Mouse (Mus musculus) spleen, postnatal 36 days (tissue): ENCODE results near the gene Tns1.
A peak's percentile ranks its signal among the peaks of the same experiment; 100 is the strongest.

Source experiments
- DNase-seq, 2 experiments: peaks; one replicate each; pipeline ENCODE4 v3.0.0; 2022; ENCODE audit warnings: low spot score in 2 of 2, mixed read lengths in 1 of 2

Gene Tns1

GRCm38 (mm10) chr1:73935442-73936080, 188.7 kb downstream of the Tns1 start:
- no peak for DNase-seq

GRCm38 (mm10) chr1:73933146-73933490, 191.1 kb downstream of the Tns1 start:
- no peak for DNase-seq

DNA sequence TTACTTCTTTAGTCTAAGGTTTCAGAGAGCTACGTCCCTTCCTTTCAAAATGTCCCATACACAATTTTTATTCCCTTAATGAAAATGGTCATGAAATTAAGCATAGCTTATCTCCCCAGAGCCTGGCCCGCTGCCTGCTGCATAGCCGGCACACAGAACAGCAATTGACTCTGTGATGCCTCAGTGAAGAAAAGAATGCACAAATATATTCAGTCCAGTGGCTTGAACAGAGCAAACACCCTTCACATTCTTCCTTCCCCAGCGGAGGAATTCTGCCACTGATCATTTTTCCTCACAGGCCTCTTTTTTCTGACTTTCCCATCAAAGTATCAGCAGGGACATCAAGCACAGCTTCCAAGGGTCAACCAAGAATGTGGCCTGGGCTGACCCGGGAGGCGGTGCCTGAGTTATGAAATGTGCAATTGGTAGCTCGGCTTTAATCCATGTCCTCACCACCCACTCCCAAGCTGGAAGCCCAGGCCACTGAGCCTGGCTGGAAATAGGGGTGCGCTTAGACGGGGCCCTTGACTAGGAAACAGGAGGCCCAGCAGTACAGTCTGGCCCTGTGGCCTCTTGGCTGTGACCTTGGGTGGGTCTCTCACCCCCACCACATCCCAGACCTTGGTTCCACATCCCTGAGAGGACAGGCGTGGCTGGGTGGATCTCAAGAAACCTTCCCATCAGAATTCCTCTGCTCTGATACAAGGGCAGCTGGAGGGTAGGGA, 191.7 kb downstream of the Tns1 start:
- DNase-seq = no peak

DNA sequence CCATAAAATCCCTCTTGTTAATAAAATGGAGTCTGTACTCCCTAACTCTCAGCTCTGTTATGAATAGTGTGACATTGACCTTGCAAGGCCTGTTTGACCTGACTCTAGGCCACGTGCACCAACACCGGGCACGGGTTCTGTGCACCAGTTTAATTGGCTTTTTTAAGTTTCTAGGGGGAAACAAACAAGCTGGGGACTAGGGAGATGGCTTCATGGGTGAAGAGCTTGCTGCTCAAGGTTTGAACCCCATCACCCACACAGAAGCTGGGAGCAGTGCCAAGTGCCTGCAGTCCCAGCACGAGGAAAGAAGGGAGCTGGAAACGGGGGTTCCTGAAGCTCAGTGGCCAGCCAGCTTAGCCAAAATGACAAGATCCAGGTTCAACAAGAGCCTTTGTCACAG, 192.4 kb downstream of the Tns1 start:
- DNase-seq = no peak

DNA sequence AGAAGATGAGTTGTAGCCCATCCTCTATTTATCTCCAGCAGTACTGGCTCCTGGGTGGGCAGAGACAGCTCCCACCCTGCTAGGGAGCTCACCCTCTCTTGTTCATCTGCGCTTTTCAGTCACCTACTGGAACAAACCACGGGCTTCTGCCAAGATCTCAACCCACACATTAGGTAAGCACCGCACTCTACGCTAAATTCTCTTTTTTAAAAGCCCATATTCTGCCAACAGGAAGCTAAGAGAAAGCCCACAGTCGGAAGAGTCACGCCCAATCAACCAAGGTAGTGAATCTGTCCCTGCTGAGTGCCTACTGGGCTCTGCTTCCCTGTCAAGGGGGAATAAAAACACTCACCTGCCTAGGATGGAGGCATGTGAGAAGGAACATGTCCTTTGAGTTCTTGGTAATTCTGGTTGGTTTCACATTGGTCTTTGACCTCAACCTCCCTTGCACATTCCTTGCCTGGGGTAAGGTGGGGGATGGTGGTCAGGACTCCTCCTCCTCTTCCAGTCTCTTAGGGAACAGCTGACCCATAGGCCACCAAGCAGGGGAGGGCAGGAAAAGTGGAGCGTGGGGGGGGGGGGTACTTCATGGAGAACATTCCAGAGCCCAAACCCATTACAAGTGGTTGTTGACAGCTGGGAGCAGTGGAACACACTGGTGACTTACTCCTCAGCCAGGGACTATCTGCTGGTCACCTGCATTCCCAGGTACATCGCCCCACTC, 193.7 kb downstream of the Tns1 start:
- no peak for DNase-seq

DNA sequence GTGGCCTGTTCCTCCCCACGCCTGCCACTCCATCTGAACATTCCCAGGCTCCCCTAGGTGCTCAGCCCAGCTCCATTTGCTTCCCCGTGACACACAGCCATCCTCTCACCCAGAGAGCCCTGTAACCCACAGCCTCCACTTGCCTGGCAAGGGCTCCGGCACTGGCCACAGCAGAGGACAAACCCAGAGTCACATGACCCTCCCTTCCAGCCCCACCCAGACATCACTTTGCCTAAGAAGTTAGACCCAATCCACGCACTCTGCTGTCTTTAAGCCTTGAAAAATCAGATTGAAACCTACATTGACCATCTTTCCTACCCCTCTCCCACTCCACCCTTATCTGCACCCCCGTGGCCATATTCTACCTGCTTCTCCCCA, 194.3 kb downstream of the Tns1 start:
- no peak for DNase-seq

DNA sequence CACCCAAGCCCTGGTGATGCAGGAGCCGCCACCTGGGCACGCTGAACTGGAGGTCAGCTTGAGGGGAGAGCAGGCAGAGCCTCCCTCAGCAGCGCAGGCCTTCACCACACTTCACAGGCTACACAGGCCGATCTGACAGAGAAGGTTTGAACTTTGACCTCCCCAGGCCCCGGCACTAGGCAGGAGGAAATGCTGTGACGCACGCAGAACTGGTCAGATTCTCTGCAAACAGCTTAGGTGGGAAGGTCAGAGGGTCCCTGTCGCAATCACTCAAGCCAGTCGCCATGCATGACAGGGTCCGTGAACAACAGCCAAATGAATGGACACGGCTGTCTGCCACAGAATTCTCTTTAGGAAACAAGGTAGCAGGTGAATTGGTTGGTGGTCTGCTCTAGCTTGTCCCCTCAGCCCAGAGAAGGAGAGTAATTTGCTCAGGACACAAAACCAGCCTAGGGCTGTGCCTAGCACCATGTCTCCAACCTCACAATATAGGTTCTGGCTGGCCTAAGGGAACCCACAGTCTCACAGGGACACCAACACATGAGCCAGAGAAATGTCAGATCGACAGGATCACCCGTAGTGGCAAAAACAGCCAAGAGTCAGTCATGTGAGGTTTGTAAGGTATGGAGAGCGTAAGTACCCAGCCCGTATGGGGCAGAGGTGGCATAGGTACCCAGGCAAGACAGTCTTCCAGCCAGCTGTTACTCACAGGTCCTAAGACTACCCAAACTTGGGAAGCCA, 194.9 kb downstream of the Tns1 start:
- no peak for DNase-seq

- no peak for DNase-seq
These were observed 195.9 kb downstream of the Tns1 start for GRCm38 (mm10) chr1:73928385-73928784.

- DNase-seq = no peak
These were observed 196.4 kb downstream of the Tns1 start for GRCm38 (mm10) chr1:73927819-73928218.

- DNase-seq = peak in 1 of 2 experiments; percentile 20
These were observed 198.0 kb downstream of the Tns1 start for GRCm38 (mm10) chr1:73926279-73926678.

DNA sequence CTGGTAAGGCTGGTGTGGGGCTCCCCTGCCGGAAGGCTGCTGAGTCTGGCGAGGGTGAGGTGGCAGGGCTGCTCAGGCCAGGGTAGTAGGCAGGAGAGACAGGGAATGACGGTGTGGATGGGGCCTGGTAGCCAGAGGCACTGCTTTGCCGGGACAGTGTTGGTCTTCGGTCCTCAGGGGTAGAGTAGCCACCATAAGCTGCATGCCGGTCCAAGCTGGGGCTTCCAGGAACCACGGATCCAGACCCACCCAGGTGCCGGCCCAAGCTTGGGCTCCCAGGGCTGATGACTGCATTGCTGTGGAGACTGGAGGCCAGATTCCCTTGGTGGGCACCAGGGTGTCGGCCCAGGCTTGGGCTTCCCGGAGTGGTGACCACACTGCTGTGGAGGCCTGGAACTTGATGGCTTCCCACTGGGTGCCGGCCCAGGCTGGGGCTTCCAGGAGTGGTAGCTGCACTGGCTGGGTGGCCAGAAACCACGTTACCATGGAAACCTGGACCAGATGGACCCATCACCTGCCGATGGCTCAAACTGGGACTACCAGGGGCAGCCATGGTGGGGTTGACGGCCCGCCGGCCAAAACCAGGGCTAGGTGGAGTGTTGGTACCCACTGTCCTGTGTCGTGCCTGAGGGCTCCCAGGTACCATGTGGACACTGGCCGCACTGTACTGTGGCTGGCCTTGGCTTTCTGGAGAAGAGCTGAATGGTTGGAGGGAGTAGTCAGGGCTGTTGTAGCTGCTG, 199.2 kb downstream of the Tns1 start:
- DNase-seq = no peak

GRCm38 (mm10) chr1:73924210-73924609, 200.0 kb downstream of the Tns1 start:
- no peak for DNase-seq

- DNase-seq = no peak
These were observed 201.1 kb downstream of the Tns1 start for GRCm38 (mm10) chr1:73923185-73923584.

GRCm38 (mm10) chr1:73920701-73921100, 203.5 kb downstream of the Tns1 start:
- no peak for DNase-seq

- DNase-seq = no peak
These were observed 204.3 kb downstream of the Tns1 start for GRCm38 (mm10) chr1:73919909-73920308.

GRCm38 (mm10) chr1:73918001-73918400, 206.2 kb downstream of the Tns1 start:
- DNase-seq = no peak

GRCm38 (mm10) chr1:73916298-73916697, 208.0 kb downstream of the Tns1 start:
- DNase-seq = no peak

GRCm38 (mm10) chr1:73915218-73916070, 208.8 kb downstream of the Tns1 start:
- DNase-seq = no peak

DNA sequence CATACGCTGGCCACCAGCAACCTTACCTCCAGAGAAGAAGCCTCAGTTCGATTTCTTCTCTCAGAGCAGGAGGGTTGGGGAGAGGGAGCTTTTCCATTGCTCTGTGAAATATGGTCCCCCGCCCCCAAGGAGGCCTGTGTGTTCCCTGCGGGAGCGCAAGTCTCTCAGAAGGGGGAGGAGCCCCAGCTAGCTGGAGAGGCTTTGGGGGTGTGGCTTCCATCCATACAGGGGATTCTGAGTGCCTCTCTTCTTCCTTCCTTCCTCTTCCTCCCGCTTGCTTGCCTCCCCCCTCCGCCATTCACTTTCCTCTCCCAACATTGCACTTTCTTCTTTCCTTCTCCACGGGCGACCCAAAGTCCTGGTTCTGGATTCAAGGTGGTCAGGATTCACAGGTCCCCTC, 210.2 kb downstream of the Tns1 start:
- DNase-seq = no peak
